Mouse (Mus musculus): ENCODE results near the gene Hddc2. TPM values are rescaled to one million over a fixed set of nuclear protein-coding genes. Genes with fewer than 3 reads are reported as not detected.

Gene Hddc2
- polyA plus RNA-seq (2015; fragmentation: Nextera tagmentation; extraction: Ambion mirVana) = 9.5 and 10.6 TPM in 2 replicates

DNA sequence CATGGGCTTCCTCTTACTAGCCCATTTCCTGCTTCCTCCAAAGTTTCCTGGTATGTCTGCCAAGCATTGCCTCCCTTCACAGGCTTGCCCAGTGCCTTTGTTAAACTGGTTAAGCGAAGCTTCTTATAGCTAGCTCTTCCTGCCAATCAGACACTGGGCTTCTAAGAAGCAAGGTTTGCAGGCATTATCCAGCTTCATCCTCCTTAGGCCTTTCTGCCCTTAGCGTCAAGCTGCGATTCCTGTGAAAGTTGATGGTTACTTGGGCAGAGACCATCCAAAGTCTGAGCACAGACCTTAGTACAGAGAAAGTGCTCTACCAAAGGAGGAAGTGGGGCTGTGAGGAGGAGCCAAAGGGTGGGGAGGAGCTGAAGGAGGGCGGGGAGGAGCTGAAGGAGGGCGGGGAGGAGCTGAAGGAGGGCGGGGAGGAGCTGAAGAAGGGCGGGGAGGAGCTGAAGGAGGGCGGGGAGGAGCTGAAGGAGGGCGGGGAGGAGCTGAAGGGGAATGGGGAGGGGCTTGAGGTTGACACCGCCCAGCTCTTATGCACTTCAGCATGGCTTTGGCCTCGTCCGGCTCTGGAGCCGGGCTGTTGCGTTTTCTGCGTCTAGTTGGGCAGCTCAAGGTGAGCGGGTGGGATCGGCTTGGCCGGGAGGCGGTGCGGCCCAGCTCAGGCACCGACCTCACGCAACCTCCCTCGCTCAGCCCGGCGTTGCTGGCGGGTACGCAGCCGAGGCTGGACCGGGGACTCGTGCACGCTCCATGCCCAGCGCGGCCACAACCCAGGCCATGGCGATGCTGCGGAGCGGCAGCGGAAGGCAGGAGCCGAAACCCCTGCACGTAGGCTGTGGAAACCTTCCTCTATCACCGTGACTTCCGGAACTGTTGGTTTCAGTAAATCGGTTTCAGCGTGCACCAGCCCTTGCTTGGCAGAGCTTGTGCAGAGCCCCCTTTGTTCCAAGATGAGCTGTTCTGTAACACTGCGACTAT lies at the start of gene Hddc2:
TSS of gene Hddc2 (plus strand) at position 519 of the 984 bp plus-strand sequence.
- H3K4me1 ChIP-seq (ENCODE audit: insufficient read depth) = no peaks in the 10 kb centered on the region
- peak within 1 kb of the TSS; percentile 63 for H3K9ac ChIP-seq (replicated peaks)
- H3K4me2 ChIP-seq (ENCODE audit: low read depth, low read length) = peak within 1 kb of the TSS; percentile 79
- peak; percentile 93 for ATAC-seq
- TF ChIP-seq EP300 (IDR thresholded peaks at IDR 0.05; ENCODE audit: low read depth) = no peak
- H3K36me3 ChIP-seq (replicated peaks; ENCODE audit: insufficient read depth, low read length) = no peaks in the 10 kb centered on the region
- peak within 1 kb of the TSS; percentile 62 for H3K27ac ChIP-seq (ENCODE audit: low read depth)
- H3K4me3 ChIP-seq (ENCODE audit: low read depth, low read length) = peak within 1 kb of the TSS; percentile 56
- H3K27me3 ChIP-seq (ENCODE audit: insufficient read depth, low read length) = no peaks in the 10 kb centered on the region
- 4% methylated on average over 38 of the region's 44 CpGs for WGBS (ENCODE audit: insufficient replicate concordance)
- DNase-seq = peak; percentile 85
- no peaks in the 10 kb centered on the region for H3K9me3 ChIP-seq (ENCODE audit: low read length)

- ATAC-seq (no peak), DNase-seq (no peak)
- Histone ChIP-seq H3K27me3 (ENCODE audit: insufficient read depth, low read length) (no peaks in the 10 kb centered on the region), H3K9me3 (ENCODE audit: low read length) (no peaks in the 10 kb centered on the region), H3K4me1 (ENCODE audit: insufficient read depth) (no peaks in the 10 kb centered on the region), H3K9ac (replicated peaks) (no peak overlapping the region), H3K27ac (ENCODE audit: low read depth) (no peak overlapping the region), H3K4me2 (ENCODE audit: low read depth, low read length) (no peak overlapping the region), H3K36me3 (replicated peaks; ENCODE audit: insufficient read depth, low read length) (no peaks in the 10 kb centered on the region), H3K4me3 (ENCODE audit: low read depth, low read length) (no peak overlapping the region)
- WGBS (ENCODE audit: insufficient replicate concordance) = 47% methylated on average over 2 of the region's 2 CpGs
- TF ChIP-seq EP300 (IDR thresholded peaks at IDR 0.05; ENCODE audit: low read depth) (no peak), CTCF (IDR thresholded peaks at IDR 0.05; ENCODE audit: low read depth) (no peak)
Observed at GRCm38 (mm10) chr10:31272738-31273137, 40.4 kb upstream of the Hddc2 start.

DNA sequence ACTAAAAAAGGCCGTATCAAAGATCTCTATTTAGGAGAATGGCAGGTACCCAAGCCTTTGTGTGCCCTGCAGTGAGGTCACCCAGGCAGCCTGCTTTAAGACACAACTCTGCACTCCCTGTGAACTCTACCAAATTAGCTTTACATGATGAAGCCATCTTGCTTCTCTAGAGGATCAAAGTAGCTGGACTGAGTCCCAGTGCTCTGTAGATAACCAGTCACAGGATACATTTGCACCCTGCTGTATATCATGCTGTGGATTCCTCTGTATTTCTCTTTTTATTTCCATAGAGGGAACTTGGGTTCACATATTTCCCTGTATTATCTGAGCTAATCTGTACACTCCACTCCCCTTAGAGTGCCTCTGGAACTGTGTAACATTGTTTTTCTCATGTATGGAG lies 40.0 kb upstream of the Hddc2 start:
- Histone ChIP-seq H3K9me3 (ENCODE audit: low read length) (no peaks in the 10 kb centered on the region), H3K9ac (replicated peaks) (no peak overlapping the region), H3K27me3 (ENCODE audit: insufficient read depth, low read length) (no peaks in the 10 kb centered on the region), H3K4me3 (ENCODE audit: low read depth, low read length) (no peak overlapping the region), H3K4me2 (ENCODE audit: low read depth, low read length) (no peak overlapping the region), H3K4me1 (ENCODE audit: insufficient read depth) (no peaks in the 10 kb centered on the region), H3K36me3 (replicated peaks; ENCODE audit: insufficient read depth, low read length) (no peaks in the 10 kb centered on the region), H3K27ac (ENCODE audit: low read depth) (no peak overlapping the region)
- 73% methylated on average over 1 of the region's 1 CpGs for WGBS (ENCODE audit: insufficient replicate concordance)
- TF ChIP-seq CTCF (IDR thresholded peaks at IDR 0.05; ENCODE audit: low read depth) = no peak
- no peak for TF ChIP-seq EP300 (IDR thresholded peaks at IDR 0.05; ENCODE audit: low read depth)
- ATAC-seq = no peak
- DNase-seq = no peak

DNA sequence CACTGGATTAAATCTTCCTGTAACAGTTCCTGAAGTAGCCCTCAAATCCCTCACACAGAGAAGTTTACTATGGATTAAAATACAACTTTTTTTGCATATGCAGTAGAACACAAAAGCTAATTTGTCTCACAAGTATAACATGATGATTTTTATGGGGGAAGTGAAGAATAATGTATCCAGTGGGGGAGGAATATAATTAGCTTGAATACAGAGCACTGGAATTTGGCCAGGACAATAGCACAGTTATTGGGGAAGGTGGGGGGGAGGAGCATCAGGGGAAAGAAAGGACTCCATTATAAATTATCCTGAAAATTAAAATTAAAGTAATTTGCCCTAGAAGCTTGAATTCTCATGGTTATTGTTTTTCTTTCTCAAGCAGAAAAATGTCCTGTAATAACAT lies 25.4 kb upstream of the Hddc2 start:
- DNase-seq (no peak), ATAC-seq (no peak)
- Histone ChIP-seq H3K4me2 (ENCODE audit: low read depth, low read length) (no peak overlapping the region), H3K4me1 (ENCODE audit: insufficient read depth) (no peaks in the 10 kb centered on the region), H3K4me3 (ENCODE audit: low read depth, low read length) (no peak overlapping the region), H3K27ac (ENCODE audit: low read depth) (no peak overlapping the region), H3K9ac (replicated peaks) (no peak overlapping the region), H3K27me3 (ENCODE audit: insufficient read depth, low read length) (no peaks in the 10 kb centered on the region), H3K9me3 (ENCODE audit: low read length) (no peaks in the 10 kb centered on the region), H3K36me3 (replicated peaks; ENCODE audit: insufficient read depth, low read length) (no peaks in the 10 kb centered on the region)
- TF ChIP-seq EP300 (IDR thresholded peaks at IDR 0.05; ENCODE audit: low read depth) = no peak
- TF ChIP-seq CTCF (IDR thresholded peaks at IDR 0.05; ENCODE audit: low read depth) = no peak

DNA sequence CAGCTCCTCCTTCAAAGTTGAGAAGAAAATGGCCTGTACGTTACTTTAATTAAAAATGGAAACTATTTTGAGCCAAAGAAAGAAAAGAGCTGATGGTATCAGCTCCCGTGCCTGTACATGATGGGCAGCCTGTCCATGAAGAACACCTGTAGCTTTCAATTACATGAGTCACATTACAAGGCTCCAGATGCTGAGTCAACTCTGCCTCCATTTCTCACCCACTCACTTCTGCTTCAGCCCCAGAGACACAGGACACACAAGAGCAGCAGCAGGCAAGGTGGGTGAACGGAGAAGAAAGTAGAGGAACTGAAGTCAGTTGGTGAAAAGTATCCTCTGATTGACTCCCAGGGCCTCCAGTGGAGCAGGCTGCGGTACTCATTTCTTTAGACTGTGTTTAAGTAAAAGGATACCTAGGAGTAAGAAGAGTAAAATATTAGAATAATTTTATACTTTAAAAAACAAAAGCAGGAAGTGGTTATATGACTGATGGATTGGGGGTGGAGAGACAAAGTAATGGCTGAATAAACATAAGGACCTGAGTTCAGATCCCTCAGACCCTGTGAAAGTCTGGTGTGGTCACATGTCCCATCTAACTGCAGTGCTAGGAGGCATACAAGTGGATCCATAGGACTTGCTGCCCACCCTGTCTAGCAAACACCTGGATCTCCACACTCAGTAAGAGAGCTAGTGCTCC lies 24.3 kb upstream of the Hddc2 start:
- H3K36me3 ChIP-seq (replicated peaks; ENCODE audit: insufficient read depth, low read length) = no peaks in the 10 kb centered on the region
- no peak overlapping the region for H3K9ac ChIP-seq (replicated peaks)
- 76% methylated on average over 4 of the region's 4 CpGs for WGBS (ENCODE audit: insufficient replicate concordance)
- H3K4me1 ChIP-seq (ENCODE audit: insufficient read depth) = no peaks in the 10 kb centered on the region
- no peak overlapping the region for H3K4me3 ChIP-seq (ENCODE audit: low read depth, low read length)
- H3K27ac ChIP-seq (ENCODE audit: low read depth) = no peak overlapping the region
- no peak overlapping the region for H3K4me2 ChIP-seq (ENCODE audit: low read depth, low read length)
- DNase-seq = no peak
- no peaks in the 10 kb centered on the region for H3K27me3 ChIP-seq (ENCODE audit: insufficient read depth, low read length)
- no peak for ATAC-seq
- no peaks in the 10 kb centered on the region for H3K9me3 ChIP-seq (ENCODE audit: low read length)
- TF ChIP-seq CTCF (IDR thresholded peaks at IDR 0.05; ENCODE audit: low read depth) (no peak), EP300 (IDR thresholded peaks at IDR 0.05; ENCODE audit: low read depth) (no peak)

DNA sequence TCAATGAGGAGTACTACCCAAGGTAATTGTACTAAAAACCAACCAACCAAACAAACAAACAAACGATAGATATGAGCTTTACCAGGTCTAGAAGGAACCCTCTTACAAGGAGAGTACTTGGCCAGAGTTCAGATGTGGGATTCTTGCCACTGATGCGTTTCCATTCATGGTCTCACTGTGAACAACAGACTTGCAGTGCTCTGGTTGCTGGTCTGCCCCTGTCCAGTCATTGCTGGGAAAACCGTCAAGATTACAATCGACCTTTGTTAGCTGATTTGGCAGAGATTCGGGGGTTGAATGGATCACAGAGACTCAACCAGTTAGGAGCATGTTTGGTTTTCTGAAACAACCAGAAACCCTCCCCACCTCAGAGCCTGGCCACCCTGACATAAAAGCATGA lies 17.5 kb upstream of the Hddc2 start:
- Histone ChIP-seq H3K27me3 (ENCODE audit: insufficient read depth, low read length) (no peaks in the 10 kb centered on the region), H3K9ac (replicated peaks) (no peak overlapping the region), H3K27ac (ENCODE audit: low read depth) (no peak overlapping the region), H3K4me1 (ENCODE audit: insufficient read depth) (no peaks in the 10 kb centered on the region), H3K9me3 (ENCODE audit: low read length) (no peaks in the 10 kb centered on the region), H3K36me3 (replicated peaks; ENCODE audit: insufficient read depth, low read length) (no peaks in the 10 kb centered on the region), H3K4me3 (ENCODE audit: low read depth, low read length) (no peak overlapping the region), H3K4me2 (ENCODE audit: low read depth, low read length) (no peak overlapping the region)
- DNase-seq = no peak
- 61% methylated on average over 5 of the region's 5 CpGs for WGBS (ENCODE audit: insufficient replicate concordance)
- ATAC-seq = no peak
- TF ChIP-seq EP300 (IDR thresholded peaks at IDR 0.05; ENCODE audit: low read depth) (no peak), CTCF (IDR thresholded peaks at IDR 0.05; ENCODE audit: low read depth) (no peak)
